Mouse (Mus musculus): ENCODE data around the gene Akap13. TPM values are rescaled to one million over a fixed set of nuclear protein-coding genes. Genes with fewer than 3 reads are reported as not detected.

Gene Akap13
- polyA plus RNA-seq, 1 experiment = 41.7 TPM

GRCm38 (mm10) chr7:75795106-75795505, 339.8 kb downstream of the Akap13 start:
- peaks cover 6% of the 10 kb centered on the region for H3K4me1 ChIP-seq (ENCODE audit: control insufficient read depth, insufficient read depth, low read length)
- no peak overlapping the region for H3K4me3 ChIP-seq (replicated peaks; ENCODE audit: extremely low read depth, low read depth, low read length)
- no peak for DNase-seq
- WGBS = 61% methylated on average over 8 of the region's 8 CpGs
- TF ChIP-seq CTCF (IDR thresholded peaks at IDR 0.05; ENCODE audit: insufficient read depth, low read length) = no peak
- TF ChIP-seq POLR2A (IDR thresholded peaks at IDR 0.05; ENCODE audit: borderline replicate concordance, extremely low read depth, low read depth, low read length) = no peak

- 24% methylated on average over 9 of the region's 9 CpGs for WGBS
- no peak for DNase-seq
- Histone ChIP-seq H3K4me3 (replicated peaks; ENCODE audit: extremely low read depth, low read depth, low read length) (no peak overlapping the region), H3K4me1 (ENCODE audit: control insufficient read depth, insufficient read depth, low read length) (peaks cover 6% of the 10 kb centered on the region)
- no peak for TF ChIP-seq POLR2A (IDR thresholded peaks at IDR 0.05; ENCODE audit: borderline replicate concordance, extremely low read depth, low read depth, low read length)
- no peak for TF ChIP-seq CTCF (IDR thresholded peaks at IDR 0.05; ENCODE audit: insufficient read depth, low read length)
These were observed 341.1 kb downstream of the Akap13 start for GRCm38 (mm10) chr7:75796474-75796873.

- WGBS = 65% methylated on average over 4 of the region's 4 CpGs
- no peak for TF ChIP-seq CTCF (IDR thresholded peaks at IDR 0.05; ENCODE audit: insufficient read depth, low read length)
- no peak for TF ChIP-seq POLR2A (IDR thresholded peaks at IDR 0.05; ENCODE audit: borderline replicate concordance, extremely low read depth, low read depth, low read length)
- H3K4me3 ChIP-seq (replicated peaks; ENCODE audit: extremely low read depth, low read depth, low read length) = no peak overlapping the region
- peaks cover 3% of the 10 kb centered on the region for H3K4me1 ChIP-seq (ENCODE audit: control insufficient read depth, insufficient read depth, low read length)
- DNase-seq = no peak
These were observed 345.2 kb downstream of the Akap13 start for GRCm38 (mm10) chr7:75800530-75800929.

GRCm38 (mm10) chr7:75801022-75801421, 345.7 kb downstream of the Akap13 start:
- DNase-seq = no peak
- no peak for TF ChIP-seq CTCF (IDR thresholded peaks at IDR 0.05; ENCODE audit: insufficient read depth, low read length)
- no peak for TF ChIP-seq POLR2A (IDR thresholded peaks at IDR 0.05; ENCODE audit: borderline replicate concordance, extremely low read depth, low read depth, low read length)
- Histone ChIP-seq H3K4me3 (replicated peaks; ENCODE audit: extremely low read depth, low read depth, low read length) (no peak overlapping the region), H3K4me1 (ENCODE audit: control insufficient read depth, insufficient read depth, low read length) (peaks cover 7% of the 10 kb centered on the region)
- 87% methylated on average over 3 of the region's 3 CpGs for WGBS

GRCm38 (mm10) chr7:75801621-75802358, 346.5 kb downstream of the Akap13 start:
- 93% methylated on average over 5 of the region's 5 CpGs for WGBS
- peaks cover 11% of the 10 kb centered on the region for H3K4me1 ChIP-seq (ENCODE audit: control insufficient read depth, insufficient read depth, low read length)
- no peak for TF ChIP-seq CTCF (IDR thresholded peaks at IDR 0.05; ENCODE audit: insufficient read depth, low read length)
- TF ChIP-seq POLR2A (IDR thresholded peaks at IDR 0.05; ENCODE audit: borderline replicate concordance, extremely low read depth, low read depth, low read length) = no peak
- H3K4me3 ChIP-seq (replicated peaks; ENCODE audit: extremely low read depth, low read depth, low read length) = no peak overlapping the region
- no peak for DNase-seq

- H3K4me1 ChIP-seq (ENCODE audit: control insufficient read depth, insufficient read depth, low read length) = peaks cover 14% of the 10 kb centered on the region
- H3K4me3 ChIP-seq (replicated peaks; ENCODE audit: extremely low read depth, low read depth, low read length) = no peak overlapping the region
- TF ChIP-seq POLR2A (IDR thresholded peaks at IDR 0.05; ENCODE audit: borderline replicate concordance, extremely low read depth, low read depth, low read length) = no peak
- TF ChIP-seq CTCF (IDR thresholded peaks at IDR 0.05; ENCODE audit: insufficient read depth, low read length) = no peak
- no peak for DNase-seq
- whole genome bisulfite sequencing = 83% methylated on average over 3 of the region's 3 CpGs
These were observed 347.6 kb downstream of the Akap13 start for GRCm38 (mm10) chr7:75802887-75803286.

Other genes with a start within 250 kb of the Akap13 start
- gene Sv2b, start 146.3 kb upstream of the Akap13 start, polyA plus RNA-seq (2012; rRNA removed) = 0.08 and 0.28 TPM in 2 replicates